Comparison of ENCODE assay signal across 7 mouse cellular contexts in the genomic region with DNA sequence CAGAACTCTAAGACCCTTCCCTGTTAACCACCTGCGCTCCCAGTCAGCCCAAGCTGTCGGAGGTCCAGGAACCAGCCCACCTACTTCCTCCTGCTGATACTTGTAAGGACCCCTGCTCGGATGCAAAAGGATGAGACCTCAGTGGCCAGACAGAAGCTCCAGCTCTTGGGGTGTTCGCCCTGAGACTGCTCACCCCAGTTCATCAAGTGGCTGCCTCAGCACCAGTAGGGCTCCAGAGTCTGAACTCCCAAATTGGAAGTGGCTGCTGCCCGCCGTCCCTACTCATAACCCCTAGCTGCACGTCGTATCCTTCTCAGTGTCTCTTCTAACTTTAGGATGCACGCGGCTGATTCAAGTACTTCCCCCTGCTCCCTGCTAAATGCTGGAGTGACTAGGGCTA. TPM values are rescaled to one million over a fixed set of nuclear protein-coding genes. Genes with fewer than 3 reads are reported as not detected.
A peak's percentile ranks its signal among the peaks of the same experiment; 100 is the strongest.
DNase-seq lines count a peak whose midpoint lies in the region; ATAC-seq and TF ChIP-seq lines count a peak whose summit lies in the region.

No protein-coding gene starts in this region.

- WGBS in lung, embryonic 15.5 days = 3% methylated on average over 10 of the region's 10 CpGs
- 5% methylated on average over 10 of the region's 10 CpGs for WGBS in forebrain, embryonic 15.5 days
- WGBS in limb, embryonic 14.5 days = 2% methylated on average over 10 of the region's 10 CpGs
- 4% methylated on average over 10 of the region's 10 CpGs for WGBS in stomach, embryonic 15.5 days

- peak overlapping the region; percentile 40 for H3K4me3 ChIP-seq in lung, embryonic 15.5 days
- H3K4me3 ChIP-seq in forebrain, embryonic 15.5 days = peak overlapping the region; percentile 32
- H3K4me3 ChIP-seq in limb, embryonic 14.5 days (replicated peaks; ENCODE audit: low read length) = peak overlapping the region; percentile 35
- H3K4me3 ChIP-seq in stomach, embryonic 15.5 days (replicated peaks) = peak overlapping the region; percentile 36

- H3K9me3 ChIP-seq in lung, embryonic 15.5 days = no peaks in the 10 kb centered on the region
- no peaks in the 10 kb centered on the region for H3K9me3 ChIP-seq in forebrain, embryonic 15.5 days
- no peaks in the 10 kb centered on the region for H3K9me3 ChIP-seq in limb, embryonic 14.5 days (ENCODE audit: control insufficient read depth, low read length)
- no peaks in the 10 kb centered on the region for H3K9me3 ChIP-seq in stomach, embryonic 15.5 days

- H3K27ac ChIP-seq in lung, embryonic 15.5 days = no peak overlapping the region
- no peak overlapping the region for H3K27ac ChIP-seq in forebrain, embryonic 15.5 days (replicated peaks)
- no peak overlapping the region for H3K27ac ChIP-seq in limb, embryonic 14.5 days (replicated peaks; ENCODE audit: low read depth, low read length)
- H3K27ac ChIP-seq in stomach, embryonic 15.5 days = no peak overlapping the region

- ATAC-seq in lung, embryonic 15.5 days (ENCODE audit: borderline replicate concordance, extremely low read depth, low FRiP score, low TSS enrichment) = no peak
- ATAC-seq in forebrain, embryonic 15.5 days (replicated peaks) = no peak
- no peak for ATAC-seq in limb, embryonic 14.5 days (ENCODE audit: low FRiP score, low read depth)
- no peak for ATAC-seq in stomach, embryonic 15.5 days (ENCODE audit: insufficient read depth, low FRiP score, low read depth)

- H3K27me3 ChIP-seq in lung, embryonic 15.5 days = peaks cover 41% of the 10 kb centered on the region
- H3K27me3 ChIP-seq in forebrain, embryonic 15.5 days = peaks cover 22% of the 10 kb centered on the region
- H3K27me3 ChIP-seq in limb, embryonic 14.5 days (ENCODE audit: control insufficient read depth, insufficient read depth, low read length) = peaks cover 34% of the 10 kb centered on the region
- H3K27me3 ChIP-seq in stomach, embryonic 15.5 days (replicated peaks) = peaks cover 21% of the 10 kb centered on the region

- H3K4me2 ChIP-seq in lung, embryonic 15.5 days = peak overlapping the region; percentile 77
- H3K4me2 ChIP-seq in forebrain, embryonic 15.5 days (replicated peaks) = peak overlapping the region; percentile 53
- peak overlapping the region; percentile 66 for H3K4me2 ChIP-seq in limb, embryonic 14.5 days (replicated peaks; ENCODE audit: low read depth, low read length, severe bottlenecking)
- peak overlapping the region; percentile 68 for H3K4me2 ChIP-seq in stomach, embryonic 15.5 days

- H3K4me1 ChIP-seq in lung, embryonic 15.5 days = peaks cover 18% of the 10 kb centered on the region; the same call in 1 of the 2 replicates
- peaks cover 13% of the 10 kb centered on the region for H3K4me1 ChIP-seq in forebrain, embryonic 15.5 days
- no peaks in the 10 kb centered on the region for H3K4me1 ChIP-seq in limb, embryonic 14.5 days (ENCODE audit: control insufficient read depth, insufficient read depth, low read length)
- H3K4me1 ChIP-seq in stomach, embryonic 15.5 days = peaks cover 5% of the 10 kb centered on the region; the same call in 1 of the 2 replicates

- DNase-seq in lung, postnatal 4 days = no peak
- DNase-seq in limb, embryonic 14.5 days (ENCODE audit: low spot score) = no peak
- no peak for DNase-seq in yolk sac, embryonic 10.5 days (ENCODE audit: low spot score)
- no peak for DNase-seq in right cerebral cortex, postnatal 4 days

- H3K36me3 ChIP-seq in lung, embryonic 15.5 days = no peaks in the 10 kb centered on the region
- H3K36me3 ChIP-seq in forebrain, embryonic 15.5 days = no peaks in the 10 kb centered on the region
- no peaks in the 10 kb centered on the region for H3K36me3 ChIP-seq in limb, embryonic 14.5 days (ENCODE audit: control insufficient read depth, insufficient read depth, low read length)
- H3K36me3 ChIP-seq in stomach, embryonic 15.5 days = no peaks in the 10 kb centered on the region

- H3K9ac ChIP-seq in lung, embryonic 15.5 days = 0 out of 2 replicates have a peak overlapping the region, but pooled peaks have one; percentile 8
- no peak overlapping the region for H3K9ac ChIP-seq in forebrain, embryonic 15.5 days (replicated peaks)
- H3K9ac ChIP-seq in limb, embryonic 14.5 days (ENCODE audit: low read depth, low read length, severe bottlenecking) = no peak overlapping the region
- no peak overlapping the region for H3K9ac ChIP-seq in stomach, embryonic 15.5 days

- TF ChIP-seq POLR2A in limb, embryonic 14.5 days (IDR thresholded peaks at IDR 0.05; ENCODE audit: borderline replicate concordance, extremely low read depth, insufficient read depth, insufficient read length) = no peak

RNA-seq across cellular contexts. Expression of gene Fam19a4, which starts 0.6 kb away (rescaled TPM):
- polyA plus RNA-seq in lung, embryonic 15.5 days (2015; fragmentation: Nextera tagmentation; extraction: Ambion mirVana) = 0.32 and 0.33 TPM in 2 replicates
- polyA plus RNA-seq in forebrain, embryonic 15.5 days (2015; fragmentation: Nextera tagmentation; extraction: Ambion mirVana) = 0.55 and 0.70 TPM in 2 replicates
- 0.29 and 0.31 TPM in 2 replicates for polyA plus RNA-seq in limb, embryonic 14.5 days (2012; rRNA removed)
- 0.28 and 0.43 TPM in 2 replicates for polyA plus RNA-seq in limb, embryonic 14.5 days (2014; fragmentation: Nextera tagmentation; extraction: Ambion mirVana)
- 0.05 TPM in 1 of 2 replicates, not detected in the other for polyA plus RNA-seq in stomach, embryonic 15.5 days (2015; fragmentation: Nextera tagmentation; extraction: Ambion mirVana)
